Mouse (Mus musculus) heart, postnatal 14 days (tissue): ENCODE results near the gene Pld3. TPM values are rescaled to one million over a fixed set of nuclear protein-coding genes. Genes with fewer than 3 reads are reported as not detected.

Experiments used
- DNase-seq, 2 experiments: peaks; one replicate each; pipeline ENCODE4 v3.0.0; 2021 to 2022
- intact Hi-C: fragments of 180-260 bp; cut with DNase I; formaldehyde crosslinking; loops from one replicate; pipeline ENCODE4 v1.15.1; 2025
- total RNA-seq, 2 experiments: library from RNA; stranded (reverse); gene quantifications; 2 replicates each; pipeline ENCODE4 v1.2.3; 2021

Gene Pld3
- total RNA-seq, 2 experiments from 2014 or later = 29.0 to 31.8 TPM

DNA sequence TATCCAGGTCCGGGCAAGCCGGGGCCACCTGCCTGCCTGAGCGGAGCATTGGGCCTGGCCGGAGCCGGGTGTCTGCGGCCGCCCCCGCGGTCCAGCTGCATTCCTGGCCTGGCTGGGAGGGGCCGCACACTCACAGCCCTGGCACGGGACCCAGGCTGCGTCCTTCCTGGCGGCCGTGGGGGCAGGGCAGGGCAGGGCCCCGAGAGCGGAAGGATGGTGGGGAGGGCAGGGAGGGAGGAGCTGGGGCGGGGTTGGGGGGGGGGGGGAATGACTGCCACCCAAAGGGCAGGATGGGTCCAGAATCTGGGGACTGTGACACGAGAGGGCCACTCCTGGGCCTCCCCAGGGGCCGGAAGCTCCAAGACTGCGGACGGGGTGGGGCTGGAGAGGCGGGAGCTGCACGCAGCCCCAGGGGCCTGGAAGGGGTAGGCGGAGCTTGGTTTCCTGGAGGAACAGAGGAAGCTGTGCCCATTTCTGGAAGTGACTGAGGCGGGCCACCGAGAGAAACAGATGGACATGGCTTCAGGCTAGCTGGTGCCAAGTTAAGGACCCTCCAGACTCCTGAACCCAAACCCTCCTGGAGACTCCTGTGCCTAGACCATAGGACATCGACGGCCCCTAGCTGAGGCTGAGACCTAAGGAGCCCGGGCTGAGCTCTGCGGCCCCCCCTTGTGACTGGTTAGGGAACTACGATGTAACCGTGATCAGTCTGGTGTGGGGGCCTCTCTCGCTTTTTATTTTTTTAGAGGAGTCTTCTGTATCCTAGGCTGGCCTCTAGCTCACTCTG is 62.3 kb downstream of the Pld3 start:
- intact Hi-C loops = no loop called here

DNA sequence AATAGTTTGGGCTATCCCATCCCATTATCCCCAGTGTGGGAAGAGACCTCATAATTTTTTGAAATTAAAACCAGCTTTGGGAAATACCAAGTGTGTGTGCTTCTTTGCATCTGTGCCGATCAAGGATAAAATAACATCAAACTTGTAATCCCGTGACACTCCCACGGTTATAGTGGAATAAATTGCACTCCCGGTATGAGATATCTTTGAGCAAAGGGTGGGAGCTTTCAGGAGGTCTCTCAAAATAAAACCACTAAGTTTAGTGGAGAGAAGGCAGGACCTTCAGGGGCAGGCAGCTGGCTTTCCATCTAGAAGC is 62.8 kb downstream of the Pld3 start:
- no peak for DNase-seq
- intact Hi-C loops = no loop called here

More for the DNA sequence above, 62.3 kb downstream of the Pld3 start:
- peak; percentile 97 for DNase-seq

DNA sequence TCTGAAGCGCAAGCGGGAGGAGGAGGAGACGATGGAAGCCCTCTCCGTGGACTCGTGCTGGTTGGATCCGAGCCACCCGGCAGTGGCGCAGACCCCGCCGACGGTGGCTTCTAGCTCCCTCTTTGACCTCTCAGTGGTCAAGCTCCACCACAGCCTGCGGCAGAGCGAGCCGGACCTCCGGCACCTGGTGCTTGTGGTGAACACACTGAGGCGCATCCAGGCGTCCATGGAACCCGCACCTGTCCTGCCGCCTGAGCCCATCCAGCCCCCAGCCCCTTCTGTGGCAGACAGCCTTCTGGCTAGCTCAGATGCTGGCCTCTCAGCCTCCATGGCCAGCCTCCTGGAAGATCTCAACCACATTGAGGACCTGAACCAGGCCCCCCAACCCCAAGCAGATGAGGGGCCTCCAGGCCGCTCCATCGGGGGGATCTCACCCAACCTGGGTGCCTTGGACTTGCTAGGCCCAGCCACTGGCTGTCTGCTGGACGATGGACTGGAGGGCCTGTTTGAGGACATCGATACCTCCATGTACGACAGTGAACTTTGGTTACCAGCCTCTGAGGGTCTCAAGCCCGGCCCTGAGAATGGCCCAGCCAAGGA is 63.6 kb downstream of the Pld3 start:
- DNase-seq = no peak
- intact Hi-C loops = loop anchor here (2.0 to 10.0 kb wide), 2 partner anchors 15 to 325 kb away; partner anchors contain the start of gene Egln2

DNA sequence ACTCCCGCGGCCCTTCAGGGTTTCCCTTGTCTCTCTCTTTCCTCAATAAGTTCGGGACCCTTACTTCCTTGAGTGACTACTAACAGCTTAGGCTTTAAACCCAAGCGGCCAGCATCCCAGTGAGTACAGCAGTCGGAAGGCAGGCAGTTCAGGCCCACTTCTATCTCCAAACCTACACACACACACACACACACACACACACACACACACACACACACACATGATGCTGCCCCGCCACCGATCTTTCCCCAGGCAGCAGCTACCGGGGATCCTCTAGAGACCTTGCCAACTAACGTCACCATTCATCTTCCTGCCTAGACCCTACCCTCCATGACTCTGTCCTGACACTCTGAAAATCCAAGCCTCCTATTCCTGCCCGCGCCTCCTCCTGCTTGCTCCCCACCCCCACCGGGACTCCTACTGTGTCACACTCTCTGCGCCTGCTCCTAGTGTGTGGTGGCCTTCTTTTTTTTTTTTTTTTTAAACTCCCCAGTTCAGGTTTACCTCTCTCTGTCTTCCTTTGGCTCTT is 65.2 kb downstream of the Pld3 start:
- intact Hi-C loops = loop anchor here (2.0 to 10.0 kb wide), 2 partner anchors 13 to 323 kb away; partner anchors contain the start of gene Egln2
- DNase-seq = peak; percentile 65 to 77

DNA sequence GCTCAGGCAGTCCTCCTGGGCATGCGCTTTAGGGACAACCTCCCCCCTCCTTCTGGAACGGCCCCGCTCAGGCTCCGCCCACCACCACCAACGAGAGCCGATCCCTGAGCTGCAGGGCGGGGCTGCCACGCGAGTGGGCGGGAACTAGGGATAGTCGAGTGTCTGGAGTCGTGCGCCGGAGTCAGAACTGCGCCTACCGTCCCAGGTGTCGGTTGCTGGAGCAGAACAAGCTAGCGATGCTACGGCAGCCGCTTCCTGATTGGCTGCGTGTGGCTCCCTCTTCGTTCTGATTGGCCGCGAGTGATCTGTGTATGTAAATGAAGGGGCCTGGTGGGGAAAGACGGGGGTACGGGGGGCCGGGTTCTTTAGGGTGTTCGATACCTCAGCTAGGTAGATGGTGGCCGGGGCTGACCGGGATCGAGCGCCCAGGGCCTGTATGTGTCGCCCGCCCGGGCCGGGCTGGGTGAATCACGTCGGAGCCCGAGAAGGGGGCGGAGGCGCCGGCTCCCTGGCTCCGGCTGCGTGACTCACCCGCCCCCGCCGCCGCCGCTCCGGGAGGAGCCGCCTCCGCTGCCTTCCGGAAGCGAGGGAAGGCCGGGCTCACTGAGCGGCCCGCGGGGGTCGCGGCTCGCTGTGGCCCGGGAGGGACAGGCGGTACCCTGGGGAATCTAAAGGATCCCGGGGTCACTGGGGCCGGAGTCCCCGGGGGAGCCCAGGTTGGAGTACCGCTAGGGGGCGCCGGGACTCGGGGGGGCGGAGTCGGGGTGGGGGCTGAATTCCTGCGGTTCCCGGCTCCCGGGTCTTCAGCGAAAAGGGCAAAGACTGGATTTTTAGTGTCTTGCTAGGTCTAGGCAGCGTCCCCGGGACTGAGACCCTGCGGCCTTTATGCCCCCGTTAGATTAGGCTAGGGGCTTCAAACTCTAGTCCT is 66.0 kb downstream of the Pld3 start, which contains the start of gene Sertad1:
TSS of gene Sertad1 (plus strand) at position 141 of the 928 bp plus-strand sequence.
- peak; percentile 100 for DNase-seq
- intact Hi-C loops = loop anchor here (10.0 kb wide), 1 partner anchor 322 kb away; the partner anchor contains the start of gene Egln2

DNA sequence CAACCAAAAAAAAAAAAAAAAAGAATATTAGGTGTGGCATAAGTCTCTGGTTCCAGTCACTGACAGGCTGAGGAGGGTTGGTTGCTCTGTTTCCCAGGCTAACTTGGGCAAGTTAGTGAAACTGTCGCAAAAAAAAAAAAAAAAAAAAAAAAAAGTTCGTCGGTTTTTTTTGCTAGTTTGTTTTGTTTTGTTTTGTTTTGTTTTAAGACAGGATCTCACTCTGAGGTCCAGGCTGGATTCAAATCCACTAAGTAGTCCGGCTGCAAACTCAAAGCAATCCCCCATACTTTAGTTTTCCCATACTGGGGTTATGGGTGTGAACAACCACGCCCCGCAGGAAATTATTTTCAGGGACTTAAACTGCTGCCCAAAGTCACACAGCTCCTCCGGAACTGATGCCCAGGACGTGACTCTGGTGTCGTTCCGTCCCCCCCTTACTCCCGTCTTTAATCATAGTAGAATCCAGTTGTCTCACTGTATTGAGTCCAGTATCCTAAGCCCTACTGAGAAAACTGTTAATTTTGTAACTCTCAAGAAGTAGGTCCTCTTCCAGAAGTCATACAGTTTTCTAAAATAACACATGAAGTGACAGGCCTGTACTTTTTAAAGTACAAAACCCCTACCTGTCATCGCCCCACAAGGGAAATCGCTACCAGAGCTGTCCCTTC is 66.8 kb downstream of the Pld3 start:
- intact Hi-C loops = loop anchor here (10.0 kb wide), 1 partner anchor 321 kb away; the partner anchor contains the start of gene Egln2
- DNase-seq = no peak

DNA sequence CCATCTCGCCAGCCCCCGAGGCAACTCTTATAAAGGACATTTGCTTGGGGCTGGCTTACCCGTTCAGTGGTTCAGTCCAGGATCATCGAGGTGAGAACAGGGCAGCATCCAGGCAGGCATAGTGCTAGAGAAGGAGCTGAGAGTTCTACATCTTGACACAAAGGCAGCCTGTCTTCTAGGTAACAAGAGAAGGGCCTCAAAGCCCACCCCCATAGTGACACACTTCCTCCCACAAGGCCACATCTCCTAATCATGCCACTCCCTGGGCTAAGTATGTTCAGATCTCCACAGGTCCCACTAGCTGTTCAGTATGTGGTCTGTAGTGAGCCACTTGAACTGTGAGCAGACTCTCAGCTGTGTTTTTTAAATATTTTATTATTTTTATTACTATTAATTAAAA is 69.2 kb downstream of the Pld3 start:
- no peak for DNase-seq

More for the DNA sequence above, 69.2 kb downstream of the Pld3 start:
- intact Hi-C loops = loop anchor here (10.0 kb wide), 1 partner anchor 319 kb away; the partner anchor contains the start of gene Egln2

Other genes starting within 250 kb of the Pld3 start
- 100 to 1,000 TPM; 354 to 358 TPM for gene Ltbp4, start 215.5 kb downstream of the Pld3 start, total RNA-seq
- gene Shkbp1, start 197.2 kb downstream of the Pld3 start, total RNA-seq = 1 to 10 TPM; 8.6 to 9.7 TPM
- under 1 TPM in 1 of 2 experiments, not detected in 1; 0.76 TPM for gene Gm20479, start 195.8 kb downstream of the Pld3 start, total RNA-seq
- under 1 TPM; 0.14 to 0.20 TPM for gene Sptbn4, start 105.5 kb downstream of the Pld3 start, total RNA-seq
- gene Blvrb, start 105.2 kb downstream of the Pld3 start, total RNA-seq = 10 to 100 TPM; 34.3 to 34.9 TPM
- gene Sertad3, start 79.5 kb downstream of the Pld3 start, total RNA-seq = 1 to 10 TPM; 7.6 to 8.5 TPM
- 10 to 100 TPM; 10.9 to 11.4 TPM for gene Sertad1, start 66.3 kb downstream of the Pld3 start, total RNA-seq
- 1 to 10 TPM; 1.4 to 2.8 TPM for gene Prx, start 53.9 kb downstream of the Pld3 start, total RNA-seq
- under 1 TPM; 0.32 to 0.55 TPM for gene Hipk4, start 30.0 kb downstream of the Pld3 start, total RNA-seq
- gene 2310022A10Rik, start within 50 bp of the Pld3 start, total RNA-seq = 10 to 100 TPM; 53.0 to 62.2 TPM
- 100 to 1,000 TPM; 169 to 170 TPM for gene Akt2, start 38.3 kb upstream of the Pld3 start, total RNA-seq
- not detected for gene Ttc9b, start 100.7 kb upstream of the Pld3 start, total RNA-seq
- 10 to 100 TPM; 17.0 to 22.4 TPM for gene Map3k10, start 121.4 kb upstream of the Pld3 start, total RNA-seq
- gene Zfp607b, start 136.1 kb upstream of the Pld3 start, total RNA-seq = 1 to 10 TPM in 1 of 2 experiments, under 1 TPM in 1; 0.84 to 1.3 TPM
- gene Zfp60, start 178.2 kb upstream of the Pld3 start, total RNA-seq = 10 to 100 TPM in 1 of 2 experiments, 1 to 10 TPM in 1; 9.0 to 10.6 TPM